Mouse (Mus musculus): ENCODE results near the gene Tmem229a. TPM values are rescaled to one million over a fixed set of nuclear protein-coding genes. Genes with fewer than 3 reads are reported as not detected.

The Tmem229a gene
- polyA plus RNA-seq, 1 experiment from 2014 or later: 4.5 TPM

GRCm38 (mm10) chr6:24952341-24952740 is 3.8 kb downstream of the Tmem229a start:
- no peak for ATAC-seq (ENCODE audit: low read depth)
- Histone ChIP-seq H3K4me2 (no peak overlapping the region), H3K9me3 (no peaks in the 10 kb centered on the region), H3K27me3 (peaks cover 5% of the 10 kb centered on the region), H3K9ac (no peak overlapping the region), H3K4me1 (replicated peaks) (peaks cover 13% of the 10 kb centered on the region), H3K36me3 (no peaks in the 10 kb centered on the region), H3K27ac (replicated peaks) (no peak overlapping the region), H3K4me3 (no peak overlapping the region)
- WGBS: 90% methylated on average over 5 of the region's 5 CpGs

- Histone ChIP-seq H3K9me3 (no peaks in the 10 kb centered on the region), H3K27me3 (peaks cover 5% of the 10 kb centered on the region), H3K4me2 (no peak overlapping the region), H3K27ac (replicated peaks) (no peak overlapping the region), H3K4me1 (replicated peaks) (peaks cover 6% of the 10 kb centered on the region), H3K4me3 (no peak overlapping the region), H3K36me3 (no peaks in the 10 kb centered on the region), H3K9ac (no peak overlapping the region)
- no peak for ATAC-seq (ENCODE audit: low read depth)
- 94% methylated on average over 2 of the region's 2 CpGs for WGBS
Observed at GRCm38 (mm10) chr6:24950669-24951068, 5.4 kb downstream of the Tmem229a start.

GRCm38 (mm10) chr6:24925076-24925785 is 30.9 kb downstream of the Tmem229a start:
- H3K36me3 ChIP-seq: no peaks in the 10 kb centered on the region
- no peaks in the 10 kb centered on the region for H3K9me3 ChIP-seq
- no peak overlapping the region for H3K9ac ChIP-seq
- ATAC-seq (ENCODE audit: low read depth): no peak
- no peak overlapping the region for H3K4me3 ChIP-seq
- 86% methylated on average over 11 of the region's 11 CpGs for WGBS
- no peak overlapping the region for H3K27ac ChIP-seq (replicated peaks)
- H3K4me2 ChIP-seq: no peak overlapping the region
- no peaks in the 10 kb centered on the region for H3K27me3 ChIP-seq
- no peaks in the 10 kb centered on the region for H3K4me1 ChIP-seq (replicated peaks)

GRCm38 (mm10) chr6:24913591-24913990 is 42.5 kb downstream of the Tmem229a start:
- WGBS: 95% methylated on average over 2 of the region's 2 CpGs
- H3K36me3 ChIP-seq: no peaks in the 10 kb centered on the region
- no peaks in the 10 kb centered on the region for H3K4me1 ChIP-seq (replicated peaks)
- no peak overlapping the region for H3K9ac ChIP-seq
- H3K27me3 ChIP-seq: no peaks in the 10 kb centered on the region
- H3K9me3 ChIP-seq: no peaks in the 10 kb centered on the region
- no peak for ATAC-seq (ENCODE audit: low read depth)
- no peak overlapping the region for H3K4me3 ChIP-seq
- H3K4me2 ChIP-seq: no peak overlapping the region
- H3K27ac ChIP-seq (replicated peaks): no peak overlapping the region

GRCm38 (mm10) chr6:24910728-24911105 is 45.4 kb downstream of the Tmem229a start:
- no peaks in the 10 kb centered on the region for H3K9me3 ChIP-seq
- no peaks in the 10 kb centered on the region for H3K36me3 ChIP-seq
- H3K4me1 ChIP-seq (replicated peaks): no peaks in the 10 kb centered on the region
- H3K27me3 ChIP-seq: no peaks in the 10 kb centered on the region
- ATAC-seq (ENCODE audit: low read depth): no peak
- H3K9ac ChIP-seq: no peak overlapping the region
- H3K4me3 ChIP-seq: no peak overlapping the region
- H3K4me2 ChIP-seq: no peak overlapping the region
- H3K27ac ChIP-seq (replicated peaks): no peak overlapping the region

GRCm38 (mm10) chr6:24910016-24910727 is 45.9 kb downstream of the Tmem229a start:
- Histone ChIP-seq H3K9ac (no peak overlapping the region), H3K27me3 (no peaks in the 10 kb centered on the region), H3K4me1 (replicated peaks) (no peaks in the 10 kb centered on the region), H3K36me3 (no peaks in the 10 kb centered on the region), H3K9me3 (no peaks in the 10 kb centered on the region), H3K4me2 (no peak overlapping the region), H3K27ac (replicated peaks) (no peak overlapping the region), H3K4me3 (no peak overlapping the region)
- ATAC-seq (ENCODE audit: low read depth): no peak
- 77% methylated on average over 2 of the region's 2 CpGs for whole genome bisulfite sequencing

GRCm38 (mm10) chr6:24907824-24908223 is 48.3 kb downstream of the Tmem229a start:
- no peaks in the 10 kb centered on the region for H3K9me3 ChIP-seq
- H3K27ac ChIP-seq (replicated peaks): no peak overlapping the region
- ATAC-seq (ENCODE audit: low read depth): no peak
- no peak overlapping the region for H3K9ac ChIP-seq
- no peaks in the 10 kb centered on the region for H3K4me1 ChIP-seq (replicated peaks)
- H3K4me3 ChIP-seq: no peak overlapping the region
- no peaks in the 10 kb centered on the region for H3K27me3 ChIP-seq
- no peaks in the 10 kb centered on the region for H3K36me3 ChIP-seq
- H3K4me2 ChIP-seq: no peak overlapping the region
- 90% methylated on average over 2 of the region's 2 CpGs for WGBS

- H3K36me3 ChIP-seq: no peaks in the 10 kb centered on the region
- no peak overlapping the region for H3K4me2 ChIP-seq
- H3K4me1 ChIP-seq (replicated peaks): no peaks in the 10 kb centered on the region
- 78% methylated on average over 3 of the region's 3 CpGs for WGBS
- H3K27ac ChIP-seq (replicated peaks): no peak overlapping the region
- H3K4me3 ChIP-seq: no peak overlapping the region
- ATAC-seq (ENCODE audit: low read depth): no peak
- no peaks in the 10 kb centered on the region for H3K27me3 ChIP-seq
- H3K9me3 ChIP-seq: no peaks in the 10 kb centered on the region
- H3K9ac ChIP-seq: no peak overlapping the region
Observed at GRCm38 (mm10) chr6:24905101-24905500, 51.0 kb downstream of the Tmem229a start.

Other genes starting within 250 kb of the Tmem229a start
- not detected in 2 replicates for gene Hyal6, start 223.1 kb downstream of the Tmem229a start, polyA plus RNA-seq (2015; fragmentation: Nextera tagmentation; extraction: Ambion mirVana)
- not detected in 2 replicates for gene Hyal4, start 208.0 kb downstream of the Tmem229a start, polyA plus RNA-seq (2015; fragmentation: Nextera tagmentation; extraction: Ambion mirVana)
- gene Spam1, start 165.1 kb downstream of the Tmem229a start, polyA plus RNA-seq (2015; fragmentation: Nextera tagmentation; extraction: Ambion mirVana): not detected in 2 replicates
- not detected in 2 replicates for gene Hyal5, start 98.3 kb downstream of the Tmem229a start, polyA plus RNA-seq (2015; fragmentation: Nextera tagmentation; extraction: Ambion mirVana)

All from neural tube, embryonic 13.5 days (tissue).